Mouse (Mus musculus) CH12.LX (cell line): ENCODE measurements around the gene Slc38a3. TPM values are rescaled to one million over a fixed set of nuclear protein-coding genes. Genes with fewer than 3 reads are reported as not detected.

Experiments
- DNase-seq: peaks from one replicate; pipeline ENCODE4 v3.0.0-alpha.2; 2013; ENCODE audit errors: extremely low read depth
- H3K27ac ChIP-seq: 2 replicates; pipeline ENCODE4 v1.5.1; 2012; ENCODE audit warnings: low read depth, mild to moderate bottlenecking, control low read depth, moderate library complexity; ENCODE audit not compliant: insufficient read depth
- H3K27me3 ChIP-seq: replicated peaks from 2 replicates; pipeline ENCODE3; 2012; ENCODE audit warnings: inconsistent platforms
- H3K36me3 ChIP-seq, 2 experiments: replicated peaks in 1 of 2; 2 replicates each; pipeline versions ENCODE3 to v1.6.1; 2012; ENCODE audit warnings: inconsistent platforms in 1 of 2, low read length in 1 of 2, mild to moderate bottlenecking in 1 of 2, mixed read lengths in 1 of 2, moderate library complexity in 1 of 2; ENCODE audit not compliant: control insufficient read depth in 1 of 2, insufficient read depth in 1 of 2
- H3K4me1 ChIP-seq, 2 experiments: 2 replicates each; pipeline ENCODE4 v1.6.1; 2012; ENCODE audit warnings: inconsistent platforms in 1 of 2, moderate library complexity in 1 of 2; ENCODE audit not compliant: insufficient read depth in 2 of 2, control insufficient read depth in 1 of 2
- H3K4me2 ChIP-seq: 2 replicates; pipeline ENCODE4 v1.6.1; 2012; ENCODE audit warnings: low read depth, mild to moderate bottlenecking, control low read depth; ENCODE audit not compliant: poor library complexity, insufficient read depth, severe bottlenecking
- H3K4me3 ChIP-seq, 3 experiments: fragments of 150-350 bp in 1 of 3; sonication (generic) in 1 of 3; replicated peaks in 1 of 3; 2 replicates each; pipeline versions ENCODE3 to v1.5.1; 2011 to 2012; ENCODE audit warnings: low read depth in 2 of 3, low read length in 2 of 3, mild to moderate bottlenecking in 2 of 3, moderate library complexity in 2 of 3, control low read depth in 1 of 3, improper control_type of control experiment in 1 of 3, inconsistent platforms in 1 of 3, mixed read lengths in 1 of 3; ENCODE audit not compliant: poor library complexity in 1 of 3
- H3K79me2 ChIP-seq: replicated peaks from 2 replicates; pipeline ENCODE4 v1.6.1; 2012; ENCODE audit warnings: mild to moderate bottlenecking, moderate library complexity; ENCODE audit not compliant: control insufficient read depth, poor library complexity, insufficient read depth, severe bottlenecking; ENCODE audit errors: extremely low read depth
- H3K9ac ChIP-seq: 2 replicates; pipeline ENCODE4 v1.6.1; 2012; ENCODE audit warnings: low read depth, mild to moderate bottlenecking, control low read depth, moderate library complexity; ENCODE audit not compliant: insufficient read depth
- H3K9me3 ChIP-seq: replicated peaks from 2 replicates; pipeline ENCODE3; 2012; ENCODE audit warnings: low read length, inconsistent platforms, mixed read lengths
- CHD1 ChIP-seq: IDR thresholded peaks from 2 replicates; pipeline ENCODE4 v1.6.1; 2012; ENCODE audit warnings: low read depth, low read length, improper control_type of control experiment, inconsistent platforms
- CHD2 ChIP-seq: IDR thresholded peaks from 2 replicates; pipeline ENCODE4 v1.6.1; 2011; ENCODE audit warnings: low read length, improper control_type of control experiment
- E2F4 ChIP-seq: IDR thresholded peaks from 2 replicates; pipeline ENCODE4 v1.6.1; 2011; ENCODE audit warnings: low read depth, low read length, improper control_type of control experiment; ENCODE audit not compliant: insufficient replicate concordance
- ELF1 ChIP-seq: IDR thresholded peaks from 2 replicates; pipeline ENCODE4 v1.6.1; 2014; ENCODE audit warnings: low read depth, mild to moderate bottlenecking, inconsistent platforms, low read length, improper control_type of control experiment
- EP300 ChIP-seq: IDR thresholded peaks from 2 replicates; pipeline ENCODE4 v1.6.1; 2011; ENCODE audit warnings: low read length, improper control_type of control experiment
- HCFC1 ChIP-seq: IDR thresholded peaks from 2 replicates; pipeline ENCODE4 v1.6.1; 2012; ENCODE audit warnings: low read depth, mild to moderate bottlenecking, inconsistent platforms, low read length, improper control_type of control experiment
- IRF4 ChIP-seq: IDR thresholded peaks from 2 replicates; pipeline ENCODE4 v1.6.1; 2014; ENCODE audit warnings: low read depth, mild to moderate bottlenecking, inconsistent platforms, low read length, improper control_type of control experiment
- JUND ChIP-seq: conservative IDR thresholded peaks from 2 replicates; pipeline ENCODE4 v1.6.1; 2011; ENCODE audit warnings: low read depth, low read length, improper control_type of control experiment
- KAT2A ChIP-seq: IDR thresholded peaks from 2 replicates; pipeline ENCODE4 v1.6.1; 2012; ENCODE audit warnings: low read length, improper control_type of control experiment, inconsistent platforms; ENCODE audit not compliant: insufficient replicate concordance
- MAFK ChIP-seq: IDR thresholded peaks from 2 replicates; pipeline ENCODE4 v1.6.1; 2011; ENCODE audit warnings: low read length, improper control_type of control experiment; ENCODE audit not compliant: insufficient replicate concordance
- MAX ChIP-seq: IDR thresholded peaks from 2 replicates; pipeline ENCODE4 v1.6.1; 2011; ENCODE audit warnings: low read length, improper control_type of control experiment
- MAZ ChIP-seq: IDR thresholded peaks from 2 replicates; pipeline ENCODE4 v1.6.1; 2012; ENCODE audit warnings: low read depth, mild to moderate bottlenecking, inconsistent platforms, low read length, improper control_type of control experiment, moderate library complexity
- MEF2A ChIP-seq: IDR thresholded peaks from 2 replicates; pipeline ENCODE4 v1.6.1; 2014; ENCODE audit warnings: low read depth, mild to moderate bottlenecking, inconsistent platforms, low read length, improper control_type of control experiment, borderline replicate concordance
- MXI1 ChIP-seq: IDR thresholded peaks from 2 replicates; pipeline ENCODE4 v1.6.1; 2011; ENCODE audit warnings: mild to moderate bottlenecking, low read depth, low read length, improper control_type of control experiment
- MYC ChIP-seq: IDR thresholded peaks from 2 replicates; pipeline ENCODE4 v1.6.1; 2011; ENCODE audit warnings: low read depth, mild to moderate bottlenecking, improper control_type of control experiment, low read length
- NRF1 ChIP-seq: IDR thresholded peaks from 2 replicates; pipeline ENCODE4 v1.6.1; 2014; ENCODE audit warnings: low read depth, mild to moderate bottlenecking, inconsistent platforms, low read length, improper control_type of control experiment, moderate library complexity
- PAX5 ChIP-seq: IDR thresholded peaks from 2 replicates; pipeline ENCODE4 v1.6.1; 2012; ENCODE audit warnings: low read length, inconsistent platforms, mixed read lengths
- POLR2A ChIP-seq: IDR thresholded peaks from 2 replicates; pipeline ENCODE4 v1.6.1; 2011; ENCODE audit warnings: low read depth, mild to moderate bottlenecking, improper control_type of control experiment, low read length
- RAD21 ChIP-seq: IDR thresholded peaks from 2 replicates; pipeline ENCODE4 v1.6.1; 2011; ENCODE audit warnings: low read depth, mild to moderate bottlenecking, low read length, improper control_type of control experiment, moderate library complexity
- SMC3 ChIP-seq: IDR thresholded peaks from 2 replicates; pipeline ENCODE4 v1.6.1; 2011; ENCODE audit warnings: low read depth, low read length, improper control_type of control experiment
- TBP ChIP-seq: conservative IDR thresholded peaks from 2 replicates; pipeline ENCODE4 v1.6.1; 2011; ENCODE audit warnings: low read depth, low read length, improper control_type of control experiment
- USF1 ChIP-seq: IDR thresholded peaks from 2 replicates; pipeline ENCODE4 v1.6.1; 2014; ENCODE audit warnings: low read depth, mild to moderate bottlenecking, inconsistent platforms, low read length, improper control_type of control experiment
- ZC3H11A ChIP-seq: IDR thresholded peaks from 2 replicates; pipeline ENCODE4 v1.6.1; 2012; ENCODE audit warnings: low read depth, mild to moderate bottlenecking, inconsistent platforms, low read length, improper control_type of control experiment
- ZKSCAN1 ChIP-seq: IDR thresholded peaks from 2 replicates; pipeline ENCODE4 v1.6.1; 2012; ENCODE audit warnings: low read depth, inconsistent platforms, low read length, improper control_type of control experiment, borderline replicate concordance
- ZMIZ1 ChIP-seq: IDR thresholded peaks from 2 replicates; pipeline ENCODE4 v1.6.1; 2012; ENCODE audit warnings: low read depth, mild to moderate bottlenecking, inconsistent platforms, low read length, improper control_type of control experiment
- ZNF384 ChIP-seq: IDR thresholded peaks from 2 replicates; pipeline ENCODE4 v1.6.1; 2012; ENCODE audit warnings: low read depth, low read length, improper control_type of control experiment, inconsistent platforms
- dilution Hi-C: fragments of 300-500 bp; cut with MboI; formaldehyde crosslinking; loops from 2 replicates; pipeline ENCODE4 v1.14.3; 2020; ENCODE audit warnings: low sequenced_read_pairs; ENCODE audit not compliant: extremely low pct_unique_long_range_greater_than_20kb, extremely low pct_ligation_motif_present
- in situ Hi-C: fragments of 300-500 bp; cut with MboI; formaldehyde crosslinking; loops from 3 replicates; pipeline ENCODE4 v1.14.3; 2019; ENCODE audit warnings: low sequenced_read_pairs, low pct_ligation_motif_present, low pct_unique_long_range_greater_than_20kb, mixed read lengths
- polyA plus RNA-seq: library from polyadenylated mRNA; unstranded; fragments of >175 nt; gene quantifications from 2 replicates; pipeline ENCODE4 v1.2.1, GENCODE M21; 2012; ENCODE audit warnings: low read depth; ENCODE audit not compliant: insufficient read length
- total RNA-seq, 2 experiments: library from RNA; depleted of rRNA; stranded (reverse); fragments of 300-350 nt in 1 of 2; fragments of >200 nt in 1 of 2; gene quantifications; 2 replicates each; pipeline ENCODE4 v1.2.3; 2012 to 2014

The Slc38a3 gene
- total and polyA plus RNA-seq, 3 experiments: 0.04 TPM; not detected in 2

DNA sequence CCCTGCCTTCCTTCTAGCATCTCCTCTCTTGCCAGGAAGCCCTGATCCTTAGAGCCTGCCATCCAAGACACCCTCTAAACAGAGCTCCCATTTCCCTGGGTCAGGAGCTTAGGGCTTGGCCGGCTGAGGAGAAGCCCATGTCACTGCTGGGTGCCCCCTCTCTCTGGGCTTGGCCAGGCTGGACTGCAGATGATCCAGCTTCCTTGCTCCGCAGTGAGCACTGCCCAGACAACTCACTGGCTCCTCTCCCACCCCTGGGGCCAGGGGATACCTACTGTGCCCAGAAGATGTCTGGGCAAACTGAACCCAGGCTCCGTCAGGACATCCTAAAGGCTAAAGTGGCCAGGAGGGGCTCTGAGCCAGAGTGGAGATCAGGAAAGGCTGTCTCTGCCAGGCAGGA, 9.4 kb downstream of the Slc38a3 start:
- in situ Hi-C loops: no loop called here
- Histone ChIP-seq H3K9me3 (no peaks in the 10 kb centered on the region), H3K4me3 (no peak overlapping the region), H3K79me2 (no peaks in the 10 kb centered on the region), H3K27ac (no peak overlapping the region), H3K36me3 (no peaks in the 10 kb centered on the region), H3K4me2 (no peak overlapping the region), H3K4me1 (peaks cover 13 to 18% of the 10 kb centered on the region in 2 experiments), H3K27me3 (peaks cover 91% of the 10 kb centered on the region), H3K9ac (no peak overlapping the region)
- no peak for DNase-seq
- dilution Hi-C loops: no loop called here
- TF ChIP-seq TBP (no peak), IRF4 (no peak), CHD2 (no peak), MAZ (no peak), MEF2A (no peak), ZC3H11A (no peak), ZNF384 (no peak), HCFC1 (no peak), MYC (no peak), JUND (no peak), SMC3 (no peak), KAT2A (no peak), ZMIZ1 (no peak), MAFK (no peak), CHD1 (no peak), MAX (no peak), EP300 (no peak), MXI1 (no peak)

GRCm38 (mm10) chr9:107659551-107659950, 9.8 kb downstream of the Slc38a3 start:
- Histone ChIP-seq H3K4me2 (no peak overlapping the region), H3K27ac (no peak overlapping the region), H3K9ac (no peak overlapping the region), H3K79me2 (no peaks in the 10 kb centered on the region), H3K4me1 (peaks cover 14 to 16% of the 10 kb centered on the region in 2 experiments), H3K4me3 (no peak overlapping the region), H3K27me3 (peaks cover 89% of the 10 kb centered on the region), H3K36me3 (no peaks in the 10 kb centered on the region), H3K9me3 (no peaks in the 10 kb centered on the region)
- in situ Hi-C loops (no loop called here), dilution Hi-C loops (no loop called here)
- TF ChIP-seq MEF2A: no peak
- TF ChIP-seq USF1: no peak
- TF ChIP-seq IRF4: no peak
- TF ChIP-seq ELF1: no peak
- no peak for TF ChIP-seq RAD21
- no peak for TF ChIP-seq CHD2
- TF ChIP-seq ZKSCAN1: no peak
- TF ChIP-seq HCFC1: no peak
- no peak for TF ChIP-seq ZMIZ1
- TF ChIP-seq POLR2A: no peak
- TF ChIP-seq PAX5: no peak
- no peak for TF ChIP-seq E2F4
- TF ChIP-seq NRF1: no peak
- TF ChIP-seq MAZ: no peak
- no peak for DNase-seq
